Mouse (Mus musculus) thymus, postnatal 0 days (tissue): Measurements from ENCODE around the gene Zer1. TPM values are rescaled to one million over a fixed set of nuclear protein-coding genes. Genes with fewer than 3 reads are reported as not detected.

ENCODE experiments used
- DNase-seq: peaks from one replicate; pipeline ENCODE4 v3.0.0-alpha.2; 2015; ENCODE audit warnings: low spot score
- polyA plus RNA-seq: library from polyadenylated mRNA; unstranded; fragments of >200 nt; fragmentation: Nextera tagmentation; extraction: Ambion mirVana; gene quantifications from 2 replicates; pipeline ENCODE4 v1.2.1, GENCODE M21; 2015

Zer1 gene
- polyA plus RNA-seq, 1 experiment from 2014 or later = 9.6 TPM

DNA sequence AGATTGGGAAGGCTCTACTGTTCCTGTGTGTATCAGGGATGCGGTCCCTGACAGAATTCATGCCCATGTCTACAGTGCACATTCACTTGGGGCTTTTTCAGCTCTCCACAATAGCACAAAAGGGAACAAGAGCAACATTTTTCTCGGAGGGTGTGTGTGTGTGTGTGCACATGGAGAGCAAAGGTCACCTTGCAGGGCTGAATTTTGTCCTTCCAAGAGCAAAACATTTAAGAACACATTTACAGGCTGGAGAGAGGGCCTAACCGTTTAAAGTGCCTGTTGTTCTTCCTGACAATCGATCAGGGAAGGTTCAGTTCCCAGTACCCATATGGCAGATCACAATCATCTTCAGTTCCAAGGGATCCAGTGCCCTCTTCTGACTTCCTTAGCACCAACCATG lies 5.8 kb upstream of the Zer1 start:
- no peak for DNase-seq

GRCm38 (mm10) chr2:30128789-30129188 lies 4.4 kb upstream of the Zer1 start:
- peak; percentile 57 for DNase-seq

- DNase-seq = no peak
Measured at GRCm38 (mm10) chr2:30123729-30124471, 485 bp downstream of the Zer1 start.

GRCm38 (mm10) chr2:30122766-30123165 lies 1.6 kb downstream of the Zer1 start:
- DNase-seq = no peak

- no peak for DNase-seq
Measured at GRCm38 (mm10) chr2:30120269-30120668, 4.1 kb downstream of the Zer1 start.

DNA sequence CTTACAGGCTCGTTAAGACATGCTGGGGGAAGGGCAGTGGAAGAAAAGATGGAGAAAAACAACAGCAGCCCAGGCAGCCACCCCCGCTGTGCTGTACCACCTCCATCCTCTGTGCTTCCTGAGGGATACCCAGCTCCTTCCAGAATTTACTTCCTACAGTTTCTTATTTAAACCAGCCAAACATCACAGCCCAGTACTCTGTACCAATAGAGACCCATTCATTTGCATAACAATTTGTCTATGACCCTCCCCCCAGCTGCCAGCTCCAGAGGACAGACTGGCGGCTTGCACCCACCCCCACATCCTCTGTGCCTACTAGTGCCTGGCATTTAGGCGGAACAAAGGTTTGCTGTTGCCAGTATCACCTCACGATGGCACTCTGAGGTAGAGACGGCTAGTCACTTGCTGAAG lies 4.7 kb downstream of the Zer1 start:
- DNase-seq = peak; percentile 41

DNA sequence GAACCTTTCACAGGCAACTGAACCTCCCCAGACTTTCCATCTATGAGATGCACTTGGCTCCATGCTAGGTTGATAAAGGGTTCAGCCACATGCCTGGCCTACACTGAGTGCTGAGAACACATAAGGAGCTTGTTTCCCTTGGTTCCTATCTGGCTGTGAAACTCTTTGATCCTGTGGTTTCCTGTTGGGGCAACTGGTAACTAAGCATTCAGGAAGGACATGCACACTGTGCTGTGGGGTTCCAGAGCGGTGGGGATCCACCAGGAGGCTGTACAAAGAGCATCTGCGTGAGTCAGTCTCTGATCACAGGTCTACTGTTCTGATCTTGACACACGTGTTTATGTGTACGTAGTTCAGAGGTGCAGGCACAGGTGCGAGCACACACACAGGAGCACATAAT lies 11.8 kb downstream of the Zer1 start:
- peak; percentile 55 for DNase-seq

- no peak for DNase-seq
Measured at GRCm38 (mm10) chr2:30111500-30111899, 12.9 kb downstream of the Zer1 start.

DNA sequence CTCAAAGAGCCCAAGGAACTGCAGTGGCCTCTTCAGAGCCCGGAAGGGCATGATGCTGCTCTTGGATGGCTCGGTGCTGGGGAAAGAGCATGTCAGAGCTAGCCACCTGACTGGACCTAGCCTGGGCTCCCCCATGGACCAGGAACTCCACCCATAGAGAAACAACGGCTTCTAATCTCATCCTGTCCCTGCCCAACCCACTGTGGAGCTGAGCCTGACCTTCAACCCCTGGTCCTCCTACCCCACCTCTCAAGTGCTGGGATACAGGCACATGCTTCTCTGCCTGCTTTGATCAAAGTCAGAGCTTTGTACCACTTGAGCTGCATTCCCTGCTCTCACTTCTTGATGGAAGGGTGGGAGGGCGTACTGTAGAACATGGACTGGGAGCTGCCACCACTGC lies 16.1 kb downstream of the Zer1 start:
- DNase-seq = no peak

DNA sequence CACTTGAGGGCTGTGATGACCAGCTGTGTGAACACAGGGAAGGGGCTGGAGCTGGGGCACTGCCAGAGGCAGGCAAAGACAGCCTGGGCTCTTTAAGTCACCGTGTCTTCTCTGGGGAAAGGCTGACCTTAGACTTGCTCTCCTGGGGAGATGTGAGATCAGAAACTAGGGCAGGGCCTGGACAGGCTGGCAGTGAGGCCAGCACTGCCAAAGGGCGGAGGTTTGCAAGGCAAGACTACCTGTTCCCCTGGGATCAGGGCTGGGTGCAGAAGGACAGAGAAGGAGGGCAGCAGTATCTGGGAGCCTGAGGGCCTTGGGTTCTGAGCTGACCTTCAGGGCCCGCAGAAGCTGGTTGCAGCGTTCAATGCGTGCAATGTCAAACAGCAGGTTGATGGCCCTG lies 16.7 kb downstream of the Zer1 start:
- DNase-seq = no peak

GRCm38 (mm10) chr2:30106364-30106763 lies 18.0 kb downstream of the Zer1 start:
- peak; percentile 70 for DNase-seq

DNA sequence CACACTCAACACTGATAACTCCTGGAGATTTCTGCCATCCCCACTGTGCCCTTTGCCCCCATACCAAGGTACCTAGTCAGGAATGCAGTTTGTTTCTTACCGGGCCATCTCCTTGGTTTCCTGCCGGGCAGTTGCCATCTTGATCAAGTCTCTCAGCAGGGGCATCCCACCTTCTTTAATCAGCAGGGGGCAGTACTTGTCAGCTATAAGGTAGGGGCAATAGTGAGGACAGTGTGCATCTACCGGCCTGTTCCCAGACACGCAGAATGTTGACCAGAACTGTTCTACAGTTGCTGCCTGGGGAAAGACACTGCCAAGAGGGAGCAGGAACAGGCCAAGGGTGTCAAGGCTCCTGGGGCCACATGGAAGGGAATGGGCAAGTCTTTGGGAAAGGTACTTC lies 24.2 kb downstream of the Zer1 start:
- DNase-seq = no peak

DNA sequence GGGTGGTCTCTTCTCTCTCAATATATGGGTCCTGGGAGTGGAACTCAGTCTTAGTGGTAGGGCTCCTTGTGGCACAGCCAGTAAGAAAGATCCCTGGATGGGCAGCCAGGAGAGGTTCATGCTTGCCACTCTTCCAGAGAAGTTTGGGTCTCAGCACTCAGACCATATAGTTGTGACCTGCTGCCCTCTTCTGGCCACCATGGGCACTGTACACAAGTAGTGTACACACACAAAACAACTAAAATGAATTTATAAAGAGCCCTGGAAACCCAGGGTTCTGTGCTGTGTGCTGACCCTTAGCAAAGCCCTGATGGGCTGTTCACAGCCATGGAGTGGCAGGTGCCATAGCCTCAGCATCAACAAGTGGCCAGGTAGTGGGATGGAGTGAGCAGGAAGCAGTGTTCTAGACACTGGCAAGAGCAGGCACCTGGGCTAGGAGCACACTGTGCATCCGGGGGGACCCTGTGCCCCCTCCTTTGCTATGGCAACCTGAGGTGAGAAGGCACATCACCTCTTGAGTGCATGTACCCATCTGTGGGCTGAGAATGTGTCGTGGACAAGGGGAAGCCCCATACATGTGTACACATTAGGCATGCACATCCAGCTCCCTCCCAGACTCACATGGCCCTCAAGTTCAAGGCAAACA lies 28.4 kb downstream of the Zer1 start:
- peak; percentile 58 for DNase-seq

- DNase-seq = no peak
Measured at GRCm38 (mm10) chr2:30094208-30094588, 30.2 kb downstream of the Zer1 start.

- peak; percentile 100 for DNase-seq
Measured at GRCm38 (mm10) chr2:30093471-30094207, 30.7 kb downstream of the Zer1 start, which contains the start of gene Zdhhc12. Gene Zdhhc12, minus strand, starts transcription at chr2:30093648.

GRCm38 (mm10) chr2:30092280-30092918 lies 32.0 kb downstream of the Zer1 start:
- DNase-seq = no peak

DNA sequence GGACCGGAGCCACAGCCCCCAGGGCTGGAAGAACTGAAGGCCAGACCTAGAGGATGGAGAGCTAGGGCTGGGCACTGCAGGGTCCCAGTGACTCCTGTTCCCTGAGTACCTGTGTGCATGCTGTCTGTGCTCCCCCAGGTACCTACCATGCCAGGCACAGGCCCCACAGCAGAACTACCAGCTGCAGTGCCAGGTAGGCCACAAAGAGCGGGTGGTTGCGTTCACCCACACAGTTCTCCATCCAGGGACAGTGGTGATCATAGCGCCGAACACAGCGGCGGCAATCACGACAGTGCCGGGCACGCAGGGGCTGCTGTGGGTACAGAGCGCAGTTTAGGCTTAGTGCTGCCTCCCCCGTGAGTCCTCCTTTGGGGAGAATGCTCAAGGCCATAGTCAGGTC lies 32.9 kb downstream of the Zer1 start:
- DNase-seq = no peak

DNA sequence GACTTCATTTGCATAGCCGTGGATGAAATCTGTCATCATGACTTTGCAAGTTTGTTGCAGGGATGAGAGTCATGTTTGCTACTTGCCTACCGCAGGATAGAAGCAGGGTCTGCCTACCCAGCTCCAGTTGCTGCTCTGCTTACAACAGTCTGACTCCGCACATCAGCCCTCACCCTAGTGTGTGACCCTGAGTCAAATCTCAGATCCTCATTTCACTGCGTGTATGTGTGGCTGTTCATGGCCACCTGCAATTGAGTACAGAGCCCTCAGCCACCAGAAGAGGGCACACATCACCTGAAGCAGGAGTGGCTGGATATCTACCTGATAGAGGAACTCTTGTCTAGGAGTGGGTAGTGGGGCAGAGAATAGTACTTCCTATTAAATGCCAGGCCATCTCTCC lies 37.1 kb downstream of the Zer1 start:
- DNase-seq = no peak

GRCm38 (mm10) chr2:30084632-30085031 lies 39.8 kb downstream of the Zer1 start:
- no peak for DNase-seq

- no peak for DNase-seq
Measured at GRCm38 (mm10) chr2:30084113-30084512, 40.3 kb downstream of the Zer1 start.

DNA sequence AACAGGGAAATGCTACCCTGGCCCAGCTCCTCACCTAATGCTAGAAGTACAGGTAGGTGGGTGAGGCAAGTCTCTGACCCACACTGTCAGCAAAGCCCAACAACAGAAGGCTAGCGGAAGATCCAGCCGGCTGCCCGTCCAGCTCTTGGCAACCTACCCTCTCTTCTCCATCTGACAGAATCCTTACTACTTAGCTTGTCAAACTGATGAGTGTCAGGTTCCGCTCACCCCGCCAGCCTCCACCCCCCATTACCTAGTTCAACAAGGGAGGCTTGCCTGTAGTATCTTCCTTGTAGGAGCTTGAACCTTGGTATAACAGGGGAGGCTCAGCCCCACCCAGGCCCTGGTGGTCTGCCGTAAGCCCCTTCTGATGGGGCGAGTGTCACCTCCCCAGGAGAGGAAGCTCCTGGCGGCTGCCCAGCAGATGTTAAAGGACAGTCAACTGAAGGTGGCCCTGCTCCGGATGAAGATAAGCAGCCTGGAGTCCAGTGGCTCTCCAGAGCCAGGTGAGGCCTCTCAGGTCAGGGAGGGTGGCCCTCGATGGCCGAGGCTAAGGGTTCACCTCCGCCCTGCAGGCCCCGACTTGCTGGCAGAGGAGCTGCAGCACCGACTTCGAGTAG lies 44.1 kb downstream of the Zer1 start:
- no peak for DNase-seq
